Mouse (Mus musculus) neural tube, embryonic 15.5 days (tissue): ENCODE measurements at regions not wholly inside any gene's neighbourhood (a gene's known extent, or its start where the extent isn't known, plus 50 kb on each side); places are given as distances from the start of the nearest gene placed in this dataset.

Experiments used
- ATAC-seq: fragments of 200-750 bp; cut with Nextera tagmentation; 2 replicates; pipeline ENCODE4 v1.8.0; 2017; ENCODE audit warnings: mild to moderate bottlenecking, moderate TSS enrichment, moderate library complexity; ENCODE audit not compliant: low FRiP score
- H3K27ac ChIP-seq: fragments of 300-500 bp; sonication (generic); replicated peaks from 2 replicates; pipeline ENCODE4 v1.5.1; 2015; ENCODE audit warnings: mild to moderate bottlenecking, inconsistent platforms
- H3K27me3 ChIP-seq: fragments of 300-500 bp; sonication (generic); replicated peaks from 2 replicates; pipeline ENCODE4 v1.6.1; 2015; ENCODE audit warnings: inconsistent platforms
- H3K36me3 ChIP-seq: fragments of 300-500 bp; sonication (generic); 2 replicates; pipeline ENCODE4 v1.6.1; 2015; ENCODE audit warnings: inconsistent platforms
- H3K4me1 ChIP-seq: fragments of 300-500 bp; sonication (generic); 2 replicates; pipeline ENCODE4 v1.6.1; 2015; ENCODE audit warnings: inconsistent platforms
- H3K4me2 ChIP-seq: fragments of 300-500 bp; sonication (generic); 2 replicates; pipeline ENCODE4 v1.6.1; 2015; ENCODE audit warnings: inconsistent platforms, mild to moderate bottlenecking, moderate library complexity
- H3K4me3 ChIP-seq: fragments of 300-500 bp; sonication (generic); replicated peaks from 2 replicates; pipeline ENCODE4 v1.5.1; 2015; ENCODE audit warnings: mild to moderate bottlenecking, inconsistent platforms
- H3K9ac ChIP-seq: fragments of 300-500 bp; sonication (generic); replicated peaks from 2 replicates; pipeline ENCODE4 v1.6.1; 2015; ENCODE audit warnings: mild to moderate bottlenecking, inconsistent platforms
- H3K9me3 ChIP-seq: fragments of 300-500 bp; sonication (generic); replicated peaks from 2 replicates; pipeline ENCODE4 v1.6.1; 2016; ENCODE audit warnings: inconsistent platforms
- whole genome bisulfite sequencing: fragments of 180-500 bp; shearing (Covaris S2); methylation state at CpG from one replicate; pipeline ENCODE4 v1.1.7; 2015; ENCODE audit warnings: mixed read lengths; 5-methylcytosine and 5-hydroxymethylcytosine counted together

DNA sequence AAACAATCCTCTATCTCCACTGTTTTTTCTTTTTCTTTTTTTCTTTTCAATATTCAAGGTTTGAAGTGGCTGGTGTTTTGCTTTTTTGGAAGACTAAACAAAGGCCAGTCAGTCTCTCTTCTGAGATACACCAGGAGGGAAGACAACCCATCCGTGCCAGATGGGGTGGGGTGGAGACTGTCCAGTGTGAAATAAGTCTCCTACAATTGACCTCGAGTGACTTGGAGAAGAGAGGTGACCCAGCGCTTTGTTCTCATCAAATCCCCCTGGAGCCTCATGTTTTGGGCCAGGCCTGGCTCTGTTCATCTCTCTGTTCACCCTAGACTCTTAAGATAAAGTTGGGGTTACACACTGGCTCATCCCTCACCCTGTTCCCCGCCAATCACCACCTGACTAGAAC, 169.2 kb upstream of the Tbca start:
- WGBS: 62% methylated on average over 4 of the region's 4 CpGs
- H3K9ac ChIP-seq: no peak overlapping the region
- no peaks in the 10 kb centered on the region for H3K9me3 ChIP-seq
- H3K4me2 ChIP-seq: no peak overlapping the region
- ATAC-seq: no peak
- H3K4me3 ChIP-seq: no peak overlapping the region
- no peaks in the 10 kb centered on the region for H3K36me3 ChIP-seq
- H3K27ac ChIP-seq: no peak overlapping the region
- H3K27me3 ChIP-seq: peaks cover 41% of the 10 kb centered on the region
- no peaks in the 10 kb centered on the region for H3K4me1 ChIP-seq

DNA sequence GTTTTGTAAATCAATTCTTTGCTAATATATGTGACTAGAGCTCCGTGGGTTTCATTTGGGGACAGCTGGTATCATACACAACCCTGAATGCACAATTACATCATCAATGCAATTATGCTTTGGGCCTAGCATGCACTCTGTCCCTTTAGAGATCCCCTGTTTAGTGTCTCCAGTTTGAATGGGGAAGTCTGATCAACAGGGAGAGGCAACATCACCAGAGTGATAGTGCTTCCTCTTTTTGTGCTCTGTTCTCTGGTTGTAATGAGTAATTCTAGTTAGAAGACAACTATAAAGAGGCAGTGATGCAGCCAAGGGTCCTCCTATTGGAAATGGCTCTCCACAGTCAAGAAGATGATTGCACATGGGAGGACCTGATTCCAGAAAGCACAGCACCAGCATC, 158.7 kb upstream of the Tbca start:
- Histone ChIP-seq H3K27ac (no peak overlapping the region), H3K9ac (no peak overlapping the region), H3K4me1 (no peaks in the 10 kb centered on the region), H3K4me2 (no peak overlapping the region), H3K9me3 (no peaks in the 10 kb centered on the region), H3K36me3 (no peaks in the 10 kb centered on the region), H3K27me3 (peaks cover 19% of the 10 kb centered on the region), H3K4me3 (no peak overlapping the region)
- WGBS: 47% methylated on average over 1 of the region's 1 CpGs
- ATAC-seq: no peak

DNA sequence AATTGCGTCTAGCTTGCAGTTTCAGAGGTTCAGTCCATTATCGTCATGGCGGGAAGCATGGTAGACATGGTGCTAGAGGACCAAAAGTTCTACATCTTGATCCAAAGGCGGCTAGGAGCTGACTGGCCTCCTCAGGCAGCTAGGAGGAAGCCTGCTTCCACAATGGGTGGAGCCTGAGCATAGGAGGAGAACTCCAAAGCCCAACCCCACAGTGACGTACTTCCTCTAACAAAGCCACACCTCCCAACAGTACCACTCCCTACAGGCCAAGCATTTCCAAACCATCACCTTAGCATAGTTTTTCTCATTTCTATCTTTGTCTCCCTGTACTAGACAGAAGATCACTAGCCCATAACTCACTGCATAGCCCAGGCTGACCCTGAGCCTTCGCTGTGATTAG, 158.0 kb upstream of the Tbca start:
- H3K9ac ChIP-seq: no peak overlapping the region
- H3K27ac ChIP-seq: no peak overlapping the region
- peaks cover 15% of the 10 kb centered on the region for H3K27me3 ChIP-seq
- no peaks in the 10 kb centered on the region for H3K9me3 ChIP-seq
- no peak overlapping the region for H3K4me2 ChIP-seq
- no peak for ATAC-seq
- H3K4me3 ChIP-seq: no peak overlapping the region
- H3K36me3 ChIP-seq: no peaks in the 10 kb centered on the region
- 95% methylated on average over 6 of the region's 6 CpGs for WGBS
- H3K4me1 ChIP-seq: no peaks in the 10 kb centered on the region

DNA sequence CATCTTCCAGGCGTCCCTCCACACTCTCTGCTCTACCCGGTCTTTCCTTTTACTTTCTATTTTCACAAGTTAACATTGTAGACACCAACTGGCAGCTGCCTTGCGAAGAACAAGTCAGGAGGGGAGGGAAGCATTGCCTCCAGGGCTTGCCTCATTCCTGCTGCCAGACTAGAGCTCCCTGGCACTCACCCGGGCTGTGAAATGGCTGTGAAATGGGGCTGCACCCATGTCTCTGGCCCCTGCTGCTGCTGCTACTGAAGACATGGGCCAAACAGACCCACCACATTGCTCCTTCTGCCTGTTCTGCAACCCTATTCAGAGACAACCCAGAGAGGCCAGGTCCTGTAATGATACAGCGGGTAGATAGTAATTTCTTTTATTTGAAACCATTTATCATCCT, 156.0 kb upstream of the Tbca start:
- ATAC-seq: no peak
- Histone ChIP-seq H3K4me3 (no peak overlapping the region), H3K27me3 (0 out of 2 replicates have a peak, but pooled peaks cover 13% of the 10 kb centered on the region), H3K4me1 (no peaks in the 10 kb centered on the region), H3K9me3 (no peaks in the 10 kb centered on the region), H3K36me3 (no peaks in the 10 kb centered on the region), H3K4me2 (no peak overlapping the region), H3K27ac (no peak overlapping the region), H3K9ac (no peak overlapping the region)
- 66% methylated on average over 5 of the region's 5 CpGs for WGBS

DNA sequence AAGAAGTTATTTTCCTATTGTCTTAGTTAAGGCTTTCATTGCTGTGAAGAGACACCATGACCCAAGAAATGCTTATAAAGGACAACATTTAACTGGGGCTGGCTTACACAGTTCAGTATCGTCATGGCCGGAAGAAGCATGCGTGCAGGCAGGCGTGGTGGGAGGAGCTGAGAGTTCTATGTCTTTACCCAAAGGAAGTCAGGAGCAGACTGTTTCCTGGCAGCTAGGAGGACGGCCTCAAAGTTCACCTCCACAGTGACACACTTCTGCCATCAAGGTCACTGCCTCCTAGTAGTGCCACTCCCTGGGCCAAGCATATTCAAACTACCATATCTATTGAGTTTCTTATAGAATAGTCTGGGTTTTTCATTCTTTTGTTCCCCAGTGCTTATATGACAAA, 148.4 kb upstream of the Tbca start:
- no peak overlapping the region for H3K4me2 ChIP-seq
- H3K4me1 ChIP-seq: peaks cover 8% of the 10 kb centered on the region; the same call in 1 of the 2 replicates
- H3K9me3 ChIP-seq: no peaks in the 10 kb centered on the region
- 84% methylated on average over 5 of the region's 5 CpGs for WGBS
- no peak overlapping the region for H3K9ac ChIP-seq
- H3K27ac ChIP-seq: no peak overlapping the region
- 0 out of 2 replicates have a peak, but pooled peaks cover 3% of the 10 kb centered on the region for H3K27me3 ChIP-seq
- no peak for ATAC-seq
- H3K4me3 ChIP-seq: no peak overlapping the region
- H3K36me3 ChIP-seq: no peaks in the 10 kb centered on the region

DNA sequence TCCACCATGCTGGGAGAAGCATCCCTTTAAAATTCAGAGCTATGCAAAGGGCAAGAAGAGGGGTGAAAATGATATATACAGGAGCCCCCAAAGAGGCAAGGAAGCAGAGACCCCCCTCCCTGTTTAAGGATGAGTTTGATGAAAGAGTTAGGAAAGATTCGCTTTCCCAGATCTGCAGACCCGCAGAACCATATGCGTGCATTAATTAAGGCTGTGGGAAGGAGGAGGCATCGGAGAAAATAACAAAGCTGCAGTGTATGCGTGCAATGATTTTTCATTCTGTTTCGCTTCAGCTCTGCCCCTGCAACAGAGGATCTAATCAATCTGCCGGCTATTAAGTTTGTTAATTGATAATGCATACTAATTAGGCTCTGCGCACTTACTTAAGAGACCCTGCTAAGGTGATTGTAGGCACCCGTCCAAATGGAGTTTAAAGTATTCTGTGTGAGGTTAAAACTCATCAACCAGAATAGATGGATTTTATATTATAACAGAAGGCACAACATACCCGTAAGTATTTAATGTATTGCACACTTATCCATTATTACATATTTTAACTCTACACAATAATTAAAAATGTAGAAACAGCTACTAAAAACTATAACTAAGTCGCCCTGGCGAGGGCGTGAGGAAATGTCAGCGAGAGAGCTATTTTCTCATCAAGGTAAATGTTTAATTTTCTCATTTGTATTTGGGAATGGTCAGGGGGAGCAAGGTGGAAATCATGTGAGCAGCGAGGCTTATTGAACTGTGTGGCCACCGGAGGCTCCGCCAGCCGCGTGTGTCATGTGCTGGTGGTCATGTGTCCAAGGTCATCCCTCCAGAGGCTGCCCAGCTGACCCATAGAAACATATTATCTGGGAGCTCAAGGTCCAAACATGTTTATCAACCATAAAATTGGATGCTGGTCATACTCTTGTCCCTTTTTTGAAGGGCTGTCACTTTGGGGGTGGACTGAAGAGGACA, 143.2 kb upstream of the Tbca start:
- WGBS: 46% methylated on average over 19 of the region's 19 CpGs
- Histone ChIP-seq H3K4me1 (peaks cover 10% of the 10 kb centered on the region), H3K4me3 (peak overlapping the region; percentile 12; the same call in 1 of the 2 replicates), H3K9ac (no peak overlapping the region), H3K36me3 (no peaks in the 10 kb centered on the region), H3K27ac (peak overlapping the region; percentile 35; the same call in 1 of the 2 replicates), H3K9me3 (no peaks in the 10 kb centered on the region), H3K27me3 (peaks cover 7% of the 10 kb centered on the region; the same call in 1 of the 2 replicates), H3K4me2 (peak overlapping the region; percentile 45)
- peak; percentile 63; the same call in 1 of the 2 replicates for ATAC-seq

DNA sequence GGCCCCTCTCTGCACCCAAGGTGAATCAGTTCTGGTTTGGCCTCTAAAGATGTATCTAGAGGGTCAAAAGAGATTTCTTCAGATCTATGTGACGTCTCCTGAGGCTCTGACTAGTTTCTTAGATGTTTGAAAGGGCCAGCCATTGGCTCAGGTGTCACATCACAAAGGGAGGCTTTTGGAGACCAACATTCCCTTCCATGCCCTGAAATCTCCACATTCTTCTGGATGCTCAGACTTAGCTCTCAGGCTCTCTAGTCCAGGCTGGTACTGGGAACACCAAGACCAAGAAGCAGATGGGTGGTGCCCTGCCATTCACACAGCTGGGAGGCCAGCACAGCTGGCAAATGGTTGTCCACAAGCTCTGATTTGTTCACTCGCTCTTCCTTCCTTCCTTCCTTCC, 142.4 kb upstream of the Tbca start:
- H3K36me3 ChIP-seq: no peaks in the 10 kb centered on the region
- H3K9ac ChIP-seq: no peak overlapping the region
- WGBS: 81% methylated on average over 2 of the region's 2 CpGs
- H3K4me1 ChIP-seq: peaks cover 10% of the 10 kb centered on the region
- H3K27me3 ChIP-seq: peaks cover 9% of the 10 kb centered on the region; the same call in 1 of the 2 replicates
- no peaks in the 10 kb centered on the region for H3K9me3 ChIP-seq
- no peak overlapping the region for H3K4me3 ChIP-seq
- no peak overlapping the region for H3K27ac ChIP-seq
- H3K4me2 ChIP-seq: no peak overlapping the region
- ATAC-seq: no peak

DNA sequence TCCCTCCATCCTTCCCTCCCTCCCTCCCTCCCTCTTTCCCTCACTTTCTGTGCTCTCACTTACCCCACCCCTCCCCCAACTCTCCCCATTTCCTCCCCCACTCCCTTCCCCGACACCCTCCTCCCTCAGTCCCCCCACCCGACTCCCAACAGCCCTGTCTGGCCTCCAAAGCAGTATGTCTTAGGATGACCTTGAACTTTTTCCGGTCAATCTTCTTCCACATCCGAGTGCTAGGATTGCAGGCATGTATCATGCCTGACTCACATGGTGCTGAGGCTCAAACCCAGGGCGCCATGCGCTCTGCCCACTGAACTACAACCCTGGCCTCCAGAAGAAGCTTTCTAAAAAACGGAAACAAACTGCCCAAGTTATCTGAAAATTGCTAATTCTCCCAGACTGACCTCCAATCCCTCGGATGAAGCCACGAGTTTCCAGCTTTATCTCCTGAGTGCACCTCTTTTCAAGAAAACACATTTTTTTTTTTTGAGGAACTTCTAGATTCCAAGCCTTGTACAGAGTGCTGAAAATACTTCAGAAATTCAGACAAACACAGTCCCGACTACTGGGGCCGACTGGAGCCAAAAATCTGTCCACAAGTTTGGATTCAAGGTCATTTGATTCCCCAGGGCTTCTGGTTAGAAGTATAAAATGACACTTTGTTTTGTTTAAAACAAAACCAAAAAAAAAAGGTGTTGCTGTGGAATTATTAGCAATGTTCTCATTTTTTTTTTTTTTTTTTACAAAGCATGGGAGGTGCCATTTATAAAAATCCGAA, 141.7 kb upstream of the Tbca start:
- ATAC-seq: no peak
- no peak overlapping the region for H3K4me3 ChIP-seq
- H3K27me3 ChIP-seq: peaks cover 11% of the 10 kb centered on the region; the same call in 1 of the 2 replicates
- no peaks in the 10 kb centered on the region for H3K9me3 ChIP-seq
- no peak overlapping the region for H3K27ac ChIP-seq
- H3K9ac ChIP-seq: no peak overlapping the region
- H3K4me1 ChIP-seq: peaks cover 10% of the 10 kb centered on the region
- 80% methylated on average over 12 of the region's 12 CpGs for WGBS
- no peaks in the 10 kb centered on the region for H3K36me3 ChIP-seq
- no peak overlapping the region for H3K4me2 ChIP-seq

DNA sequence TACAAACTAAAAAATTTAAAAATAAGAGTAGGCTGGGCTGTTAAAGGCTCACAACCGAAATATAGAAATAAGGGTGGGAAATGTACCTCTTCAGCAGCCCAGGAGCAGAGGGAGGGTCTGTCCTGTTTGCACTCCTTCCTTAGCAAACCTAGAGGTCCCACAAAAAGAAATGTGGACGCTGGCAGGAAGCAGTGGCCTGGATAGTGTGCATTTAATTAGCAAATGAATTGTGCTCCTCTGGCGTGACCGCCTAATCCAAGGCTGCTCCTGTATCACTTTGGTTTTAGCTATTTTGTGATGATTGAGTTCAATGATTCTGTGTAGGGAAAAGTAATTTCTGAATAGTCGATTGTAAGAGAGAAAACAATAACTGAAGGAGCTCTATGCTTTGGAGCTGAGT, 141.1 kb upstream of the Tbca start:
- peaks cover 10% of the 10 kb centered on the region for H3K4me1 ChIP-seq
- no peak overlapping the region for H3K27ac ChIP-seq
- ATAC-seq: no peak
- no peaks in the 10 kb centered on the region for H3K9me3 ChIP-seq
- WGBS: 42% methylated on average over 5 of the region's 5 CpGs
- peaks cover 11% of the 10 kb centered on the region; the same call in 1 of the 2 replicates for H3K27me3 ChIP-seq
- no peaks in the 10 kb centered on the region for H3K36me3 ChIP-seq
- H3K9ac ChIP-seq: no peak overlapping the region
- H3K4me2 ChIP-seq: no peak overlapping the region
- no peak overlapping the region for H3K4me3 ChIP-seq

DNA sequence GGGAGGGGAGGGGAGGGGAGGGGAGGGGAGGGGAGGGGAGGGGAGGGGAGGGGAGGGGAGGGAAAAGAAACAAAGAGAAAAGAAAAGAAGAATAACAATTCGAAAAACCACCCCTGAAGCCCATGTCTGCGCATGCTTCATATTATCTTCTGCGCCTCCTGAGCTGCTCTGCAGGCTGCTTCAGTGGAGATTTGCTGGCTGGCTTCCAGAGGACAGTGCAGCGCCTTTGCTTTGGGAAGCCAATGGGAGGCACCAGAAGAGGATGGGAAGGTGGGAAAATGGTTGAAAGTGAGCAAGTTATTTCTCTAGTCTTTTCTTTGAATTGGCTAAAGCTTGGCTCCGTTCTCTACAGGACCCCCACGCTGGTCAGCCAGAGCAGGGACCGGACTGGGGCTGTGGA, 137.8 kb upstream of the Tbca start:
- H3K27ac ChIP-seq: no peak overlapping the region
- no peaks in the 10 kb centered on the region for H3K36me3 ChIP-seq
- H3K4me1 ChIP-seq: no peaks in the 10 kb centered on the region; the same call in 1 of the 2 replicates
- WGBS: 67% methylated on average over 7 of the region's 7 CpGs
- no peak overlapping the region for H3K4me3 ChIP-seq
- H3K27me3 ChIP-seq: peaks cover 8% of the 10 kb centered on the region; the same call in 1 of the 2 replicates
- no peak overlapping the region for H3K9ac ChIP-seq
- no peak overlapping the region for H3K4me2 ChIP-seq
- no peak for ATAC-seq
- H3K9me3 ChIP-seq: no peaks in the 10 kb centered on the region

DNA sequence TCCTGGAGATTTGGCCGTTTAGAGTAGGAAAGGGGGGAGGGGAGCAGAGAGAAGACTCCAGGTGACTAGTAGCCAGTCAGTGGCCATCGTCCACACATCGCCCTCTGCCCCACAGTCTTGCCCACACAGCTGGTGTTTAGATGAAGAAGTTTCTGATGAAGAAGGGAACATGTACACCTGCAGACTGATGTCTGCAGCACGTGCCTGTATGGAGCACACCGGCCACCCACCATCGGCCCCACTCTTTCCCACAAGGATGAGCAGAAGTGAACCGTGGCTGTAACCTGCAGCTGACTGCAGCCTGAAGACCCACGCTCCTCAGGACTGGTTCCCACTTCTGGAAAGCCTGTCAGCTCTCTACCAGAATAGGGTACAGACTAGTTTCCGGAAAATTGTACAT, 121.1 kb upstream of the Tbca start:
- Histone ChIP-seq H3K36me3 (no peaks in the 10 kb centered on the region), H3K4me2 (no peak overlapping the region), H3K9ac (no peak overlapping the region), H3K9me3 (no peaks in the 10 kb centered on the region), H3K27ac (no peak overlapping the region), H3K4me3 (no peak overlapping the region), H3K27me3 (peaks cover 11% of the 10 kb centered on the region), H3K4me1 (no peaks in the 10 kb centered on the region)
- WGBS: 85% methylated on average over 9 of the region's 9 CpGs
- no peak for ATAC-seq
